Mouse (Mus musculus) midbrain, postnatal 0 days (tissue): ENCODE measurements at regions not wholly inside any gene's neighbourhood (a gene's known extent, or its start where the extent isn't known, plus 50 kb on each side); places are given as distances from the start of the nearest gene placed in this dataset.

ENCODE experiments used
- ATAC-seq: fragments of 200-750 bp; cut with Nextera tagmentation; 2 replicates; pipeline ENCODE4 v1.8.0; 2017; ENCODE audit warnings: moderate number of reproducible peaks, mild to moderate bottlenecking, moderate TSS enrichment, moderate library complexity; ENCODE audit not compliant: low FRiP score
- DNase-seq: peaks from one replicate; pipeline ENCODE4 v3.0.0-alpha.2; 2015; ENCODE audit warnings: low spot score
- H3K27ac ChIP-seq: fragments of 300-500 bp; sonication (generic); 2 replicates; pipeline ENCODE4 v1.5.1; 2014; ENCODE audit warnings: low read depth, mild to moderate bottlenecking, low read length, mixed read lengths
- H3K27me3 ChIP-seq: fragments of 300-500 bp; sonication (generic); 2 replicates; pipeline ENCODE4 v1.6.1; 2014; ENCODE audit warnings: low read length, control low read depth, mixed read lengths; ENCODE audit not compliant: insufficient read depth
- H3K36me3 ChIP-seq: fragments of 300-500 bp; sonication (generic); 2 replicates; pipeline ENCODE4 v1.6.1; 2014; ENCODE audit warnings: low read length, control low read depth, mixed read lengths; ENCODE audit not compliant: insufficient read depth
- H3K4me1 ChIP-seq: fragments of 300-500 bp; sonication (generic); 2 replicates; pipeline ENCODE4 v1.6.1; 2014; ENCODE audit warnings: mild to moderate bottlenecking, control low read depth, antibody characterized with exemption, low read length, mixed read lengths; ENCODE audit not compliant: insufficient read depth
- H3K4me2 ChIP-seq: fragments of 300-500 bp; sonication (generic); 2 replicates; pipeline ENCODE4 v1.6.1; 2014; ENCODE audit warnings: low read depth, mild to moderate bottlenecking, low read length, mixed read lengths; ENCODE audit not compliant: poor library complexity, severe bottlenecking
- H3K4me3 ChIP-seq: fragments of 300-500 bp; sonication (generic); 2 replicates; pipeline ENCODE4 v1.5.1; 2014; ENCODE audit warnings: low read depth, mild to moderate bottlenecking, low read length, moderate library complexity
- H3K9ac ChIP-seq: fragments of 300-500 bp; sonication (generic); replicated peaks from 2 replicates; pipeline ENCODE4 v1.6.1; 2014; ENCODE audit warnings: mild to moderate bottlenecking, low read length, moderate library complexity, mixed read lengths; ENCODE audit not compliant: poor library complexity, severe bottlenecking
- H3K9me3 ChIP-seq: fragments of 300-500 bp; sonication (generic); 2 replicates; pipeline ENCODE4 v1.6.1; 2016; ENCODE audit warnings: low read length, control low read depth
- CTCF ChIP-seq: IDR thresholded peaks from 2 replicates; pipeline ENCODE4 v1.5.1; 2016; ENCODE audit warnings: antibody characterized with exemption, mild to moderate bottlenecking
- WGBS: fragments of 180-500 bp; shearing (Covaris S2); extraction: QIAGEN DNeasy Blood & Tissue Kit; methylation state at CpG from one replicate; pipeline ENCODE4 v1.1.7; 2014; 5-methylcytosine and 5-hydroxymethylcytosine counted together

- Histone ChIP-seq H3K4me2 (no peak overlapping the region), H3K4me3 (no peak overlapping the region), H3K9ac (no peak overlapping the region), H3K9me3 (no peaks in the 10 kb centered on the region), H3K4me1 (no peaks in the 10 kb centered on the region; the same call in 1 of the 2 replicates), H3K27ac (no peak overlapping the region), H3K27me3 (no peaks in the 10 kb centered on the region), H3K36me3 (no peaks in the 10 kb centered on the region)
- no peak for TF ChIP-seq CTCF
- DNase-seq (no peak), ATAC-seq (no peak)
- 93% methylated on average over 5 of the region's 5 CpGs for WGBS
Observed at GRCm38 (mm10) chr3:148644924-148645323, 345.4 kb downstream of the Adgrl2 start.

GRCm38 (mm10) chr3:148641581-148641980, 348.8 kb downstream of the Adgrl2 start:
- no peak overlapping the region for H3K4me3 ChIP-seq
- peak; percentile 21 for DNase-seq

GRCm38 (mm10) chr3:148640680-148641101, 349.7 kb downstream of the Adgrl2 start:
- Histone ChIP-seq H3K27ac (no peak overlapping the region), H3K9me3 (no peaks in the 10 kb centered on the region), H3K4me3 (no peak overlapping the region), H3K9ac (no peak overlapping the region), H3K27me3 (no peaks in the 10 kb centered on the region), H3K4me2 (no peak overlapping the region), H3K4me1 (no peaks in the 10 kb centered on the region; the same call in 1 of the 2 replicates), H3K36me3 (no peaks in the 10 kb centered on the region)
- DNase-seq (no peak), ATAC-seq (no peak)
- WGBS: 69% methylated on average over 3 of the region's 3 CpGs
- TF ChIP-seq CTCF: no peak

More at GRCm38 (mm10) chr3:148641581-148641980, 348.8 kb downstream of the Adgrl2 start:
- H3K27ac ChIP-seq: no peak overlapping the region
- ATAC-seq: no peak
- H3K4me1 ChIP-seq: no peaks in the 10 kb centered on the region; the same call in 1 of the 2 replicates
- no peak for TF ChIP-seq CTCF
- 57% methylated on average over 3 of the region's 3 CpGs for WGBS
- no peak overlapping the region for H3K4me2 ChIP-seq
- H3K27me3 ChIP-seq: no peaks in the 10 kb centered on the region
- H3K9ac ChIP-seq: no peak overlapping the region
- no peaks in the 10 kb centered on the region for H3K36me3 ChIP-seq
- no peaks in the 10 kb centered on the region for H3K9me3 ChIP-seq

GRCm38 (mm10) chr3:148635101-148635500, 355.3 kb downstream of the Adgrl2 start:
- no peak for DNase-seq
- 82% methylated on average over 4 of the region's 4 CpGs for WGBS
- no peaks in the 10 kb centered on the region for H3K9me3 ChIP-seq

GRCm38 (mm10) chr3:148634352-148634751, 356.0 kb downstream of the Adgrl2 start:
- no peaks in the 10 kb centered on the region for H3K4me1 ChIP-seq
- H3K36me3 ChIP-seq: no peaks in the 10 kb centered on the region
- H3K4me3 ChIP-seq: no peak overlapping the region
- H3K4me2 ChIP-seq: no peak overlapping the region
- H3K9ac ChIP-seq: no peak overlapping the region
- no peak for DNase-seq
- no peaks in the 10 kb centered on the region for H3K27me3 ChIP-seq
- WGBS: 59% methylated on average over 3 of the region's 3 CpGs
- no peak for ATAC-seq
- H3K9me3 ChIP-seq: no peaks in the 10 kb centered on the region
- no peak overlapping the region for H3K27ac ChIP-seq
- TF ChIP-seq CTCF: no peak

More at GRCm38 (mm10) chr3:148635101-148635500, 355.3 kb downstream of the Adgrl2 start:
- no peak overlapping the region for H3K9ac ChIP-seq
- no peak overlapping the region for H3K4me3 ChIP-seq
- no peak for ATAC-seq
- H3K36me3 ChIP-seq: no peaks in the 10 kb centered on the region
- H3K27me3 ChIP-seq: no peaks in the 10 kb centered on the region
- TF ChIP-seq CTCF: no peak
- H3K27ac ChIP-seq: no peak overlapping the region
- H3K4me2 ChIP-seq: no peak overlapping the region
- H3K4me1 ChIP-seq: no peaks in the 10 kb centered on the region

GRCm38 (mm10) chr3:148633291-148633690, 357.1 kb downstream of the Adgrl2 start:
- ATAC-seq: no peak
- Histone ChIP-seq H3K4me1 (no peaks in the 10 kb centered on the region), H3K27me3 (no peaks in the 10 kb centered on the region), H3K9me3 (no peaks in the 10 kb centered on the region), H3K27ac (no peak overlapping the region), H3K4me2 (no peak overlapping the region), H3K36me3 (no peaks in the 10 kb centered on the region), H3K4me3 (no peak overlapping the region), H3K9ac (no peak overlapping the region)
- TF ChIP-seq CTCF: no peak
- DNase-seq: no peak
- WGBS: 98% methylated on average over 6 of the region's 6 CpGs
